ENCODE assay signal across 22 mouse cellular contexts in genomic region chr8:11334493-11334892, GRCm38 (mm10). TPM values are rescaled to one million over a fixed set of nuclear protein-coding genes. Genes with fewer than 3 reads are reported as not detected.
DNase-seq lines count a peak whose midpoint lies in the region; ATAC-seq and TF ChIP-seq lines count a peak whose summit lies in the region.
"Had no signal": no experiment of that assay in that cellular context is flagged by ENCODE, and none has a peak within 500 bp of the region (broad histone marks: within the 10 kb centered on the region; RNA-seq: fewer than 3 reads in every experiment).

No protein-coding gene starts in this region.

- no peak overlapping the region for H3K9ac ChIP-seq in heart, adult 2 months (ENCODE audit: low read depth, low read length)
- no peak overlapping the region for H3K9ac ChIP-seq in kidney, embryonic 15.5 days
- no peak overlapping the region for H3K9ac ChIP-seq in lung, postnatal 0 days (replicated peaks; ENCODE audit: low read depth)
- H3K9ac ChIP-seq: embryonic facial prominence, embryonic 15.5 days; forebrain, postnatal 0 days had no signal

- peaks cover 6% of the 10 kb centered on the region for H3K79me2 ChIP-seq in heart, adult 2 months (replicated peaks; ENCODE audit: control insufficient read depth, insufficient read depth, low read length)

- no peak overlapping the region for H3K4me3 ChIP-seq in heart, adult 2 months
- H3K4me3 ChIP-seq in kidney, embryonic 15.5 days (replicated peaks), result no peak overlapping the region
- H3K4me3 ChIP-seq in lung, postnatal 0 days (ENCODE audit: low read depth, low read length), result no peak overlapping the region
- H3K4me3 ChIP-seq: embryonic facial prominence, embryonic 15.5 days; limb, embryonic 10.5 days; midbrain, embryonic 10.5 days had no signal

- TF ChIP-seq EP300 in heart, adult 2 months (IDR thresholded peaks at IDR 0.05; ENCODE audit: insufficient read depth, low read depth, low read length), result 0 out of 2 replicates have a peak, but pooled peaks have one; percentile 40
- TF ChIP-seq EP300 in lung, postnatal 0 days (IDR thresholded peaks at IDR 0.05), result peak; percentile 73

- peaks cover 31% of the 10 kb centered on the region for H3K36me3 ChIP-seq in heart, adult 2 months (ENCODE audit: control insufficient read depth, insufficient read depth, low read length)
- H3K36me3 ChIP-seq in kidney, embryonic 15.5 days, result no peaks in the 10 kb centered on the region
- H3K36me3 ChIP-seq in lung, postnatal 0 days (ENCODE audit: insufficient read depth, low read length), result no peaks in the 10 kb centered on the region; the same call in 1 of the 2 replicates
- H3K36me3 ChIP-seq: embryonic facial prominence, embryonic 15.5 days; G1E; limb, embryonic 10.5 days; midbrain, embryonic 10.5 days had no signal

- no peak for TF ChIP-seq POLR2A in heart, adult 2 months (IDR thresholded peaks at IDR 0.05; ENCODE audit: insufficient read depth, low read depth, low read length)

- H3K27me3 ChIP-seq in heart, adult 2 months (ENCODE audit: control insufficient read depth, insufficient read depth, low read length), result no peaks in the 10 kb centered on the region
- no peaks in the 10 kb centered on the region for H3K27me3 ChIP-seq in kidney, embryonic 15.5 days
- no peaks in the 10 kb centered on the region for H3K27me3 ChIP-seq in lung, postnatal 0 days (replicated peaks; ENCODE audit: insufficient read depth, low read length)
- H3K27me3 ChIP-seq: embryonic facial prominence, embryonic 15.5 days had no signal

- H3K9me3 ChIP-seq in kidney, embryonic 15.5 days (replicated peaks), result no peaks in the 10 kb centered on the region
- H3K9me3 ChIP-seq in lung, postnatal 0 days (ENCODE audit: low read length), result no peaks in the 10 kb centered on the region
- H3K9me3 ChIP-seq: embryonic facial prominence, embryonic 15.5 days; G1E; limb, embryonic 10.5 days; midbrain, embryonic 10.5 days had no signal

- TF ChIP-seq CTCF in heart, adult 2 months (IDR thresholded peaks at IDR 0.05), result no peak
- no peak for TF ChIP-seq CTCF in lung, postnatal 0 days (IDR thresholded peaks at IDR 0.05)

- intact Hi-C loops in heart, adult 2 months (cut with DNase I), result no loop called here
- intact Hi-C loops in heart, postnatal 36 days (cut with DNase I), result no loop called here

- ATAC-seq in kidney, embryonic 15.5 days (replicated peaks; ENCODE audit: low FRiP score), result 0 out of 2 replicates have a peak, but pooled peaks have one; percentile 24
- ATAC-seq in lung, postnatal 0 days, result peak; percentile 64
- ATAC-seq: activated CD4-positive, CD25-positive, alpha-beta regulatory T cell, adult 4 months; forebrain, postnatal 0 days had no signal

- DNase-seq in heart, adult 2 months, result peak in 1 of 2 experiments; percentile 40
- no peak for DNase-seq in heart, postnatal 36 days
- DNase-seq in kidney, postnatal 25 days, result no peak
- peak; percentile 59 for DNase-seq in lung, postnatal 0 days (ENCODE audit: low spot score)
- DNase-seq in lung, postnatal 25 days (ENCODE audit: low spot score), result no peak
- DNase-seq in cerebellum, adult 11 months, result no peak
- no peak for DNase-seq in spleen, postnatal 10 days (ENCODE audit: low spot score in 2 of 2)
- DNase-seq: adrenal gland, postnatal 10 days; cerebellum, postnatal 14 days; embryo, embryonic 11 days; forebrain, postnatal 0 days; kidney, adult 18-20 months; right cerebral cortex, postnatal 4 days; thymus, postnatal 4 days had no signal

- 23% methylated on average over 3 of the region's 3 CpGs for WGBS in heart, adult 2 months
- WGBS in kidney, embryonic 15.5 days, result 72% methylated on average over 3 of the region's 3 CpGs
- 49% methylated on average over 3 of the region's 3 CpGs for WGBS in lung, postnatal 0 days

- peak overlapping the region; percentile 67 for H3K27ac ChIP-seq in heart, adult 2 months
- H3K27ac ChIP-seq in kidney, embryonic 15.5 days, result no peak overlapping the region; the same call in 1 of the 2 replicates
- peak overlapping the region; percentile 15; the same call in 1 of the 2 replicates for H3K27ac ChIP-seq in lung, postnatal 0 days (ENCODE audit: low read length)
- H3K27ac ChIP-seq: embryonic facial prominence, embryonic 15.5 days; limb, embryonic 10.5 days; macrophage; midbrain, embryonic 10.5 days had no signal

- no peak overlapping the region for H3K4me2 ChIP-seq in kidney, embryonic 15.5 days
- H3K4me2 ChIP-seq in lung, postnatal 0 days (replicated peaks; ENCODE audit: low read depth, low read length), result no peak overlapping the region
- H3K4me2 ChIP-seq: embryonic facial prominence, embryonic 15.5 days; liver, embryonic 11.5 days had no signal

- H3K4me1 ChIP-seq in heart, adult 2 months (ENCODE audit: control insufficient read depth, insufficient read depth, low read length), result peaks cover 59% of the 10 kb centered on the region
- peaks cover 56% of the 10 kb centered on the region for H3K4me1 ChIP-seq in kidney, embryonic 15.5 days
- H3K4me1 ChIP-seq in lung, postnatal 0 days (ENCODE audit: insufficient read depth, low read depth, low read length), result peaks cover 47% of the 10 kb centered on the region

RNA-seq across cellular contexts. Expression of gene Col4a1, which starts 21.9 kb away (rescaled TPM):
- total RNA-seq in heart, adult 2 months (2021), result 100 to 1,000 TPM; 221 to 311 TPM
- 258 and 384 TPM in 2 replicates for polyA plus RNA-seq in heart, adult 2 months (2012; rRNA removed)
- 100 to 1,000 TPM; 371 to 526 TPM for total RNA-seq in heart, postnatal 36 days (2021)
- 297 and 335 TPM in 2 replicates for polyA plus RNA-seq in kidney, embryonic 15.5 days (2015; fragmentation: Nextera tagmentation; extraction: Ambion mirVana)
- 346 and 376 TPM in 2 replicates for polyA plus RNA-seq in lung, postnatal 0 days (2015; fragmentation: Nextera tagmentation; extraction: Ambion mirVana)
- polyA plus RNA-seq: activated CD4-positive, CD25-positive, alpha-beta regulatory T cell, adult 4 months; G1E had no signal

RNA-seq across cellular contexts. Expression of gene Col4a2, which starts 21.9 kb away (rescaled TPM):
- 100 to 1,000 TPM; 139 to 172 TPM for total RNA-seq in heart, adult 2 months (2021)
- 104 and 139 TPM in 2 replicates for polyA plus RNA-seq in heart, adult 2 months (2012; rRNA removed)
- 100 to 1,000 TPM; 228 to 282 TPM for total RNA-seq in heart, postnatal 36 days (2021)
- 108 and 116 TPM in 2 replicates for polyA plus RNA-seq in kidney, embryonic 15.5 days (2015; fragmentation: Nextera tagmentation; extraction: Ambion mirVana)
- polyA plus RNA-seq in lung, postnatal 0 days (2015; fragmentation: Nextera tagmentation; extraction: Ambion mirVana), result 183 and 189 TPM in 2 replicates
- polyA plus RNA-seq: activated CD4-positive, CD25-positive, alpha-beta regulatory T cell, adult 4 months; G1E had no signal
